ENCODE assay signal across 8 mouse cellular contexts in the genomic region with DNA sequence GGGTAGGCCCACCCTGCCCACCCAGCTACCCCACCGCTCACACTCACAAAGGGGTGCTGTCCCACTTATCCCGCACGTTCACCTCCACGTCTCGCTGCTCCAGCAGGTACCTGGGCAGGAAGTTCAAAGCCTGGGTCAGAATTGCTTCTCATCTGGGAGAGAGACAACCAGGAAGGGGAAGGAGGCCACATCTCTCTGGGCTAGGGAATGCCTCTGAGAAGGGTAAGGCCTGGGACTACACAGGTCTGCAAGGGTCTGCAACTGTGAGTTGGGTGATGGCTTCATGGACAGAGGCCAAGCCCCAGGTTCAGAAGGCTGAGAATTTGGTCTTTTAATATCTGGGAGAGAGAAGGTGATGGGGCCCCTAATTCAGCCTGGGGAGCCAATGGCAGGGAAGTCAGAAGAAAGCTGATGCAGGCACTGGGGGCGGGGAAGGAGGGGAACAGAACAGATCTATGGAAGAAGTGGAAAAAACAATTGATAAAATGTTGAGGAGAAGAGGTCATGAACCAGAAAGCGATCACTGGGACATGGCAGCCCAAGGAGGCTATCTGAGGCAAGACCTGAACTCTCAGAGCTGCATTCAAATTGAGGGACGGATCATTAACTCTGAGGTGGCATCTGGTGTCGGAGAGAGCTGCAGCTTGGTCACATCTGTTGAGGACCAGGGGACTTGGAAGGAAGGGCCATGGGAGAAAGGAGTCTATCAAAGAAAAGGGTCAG. TPM values are rescaled to one million over a fixed set of nuclear protein-coding genes. Genes with fewer than 3 reads are reported as not detected.
DNase-seq lines count a peak whose midpoint lies in the region; ATAC-seq and TF ChIP-seq lines count a peak whose summit lies in the region.

No protein-coding gene starts in this region.

- H3K9me3 ChIP-seq in heart, embryonic 13.5 days: no peaks in the 10 kb centered on the region
- H3K9me3 ChIP-seq in hindbrain, embryonic 11.5 days (ENCODE audit: control insufficient read depth, low read length): no peaks in the 10 kb centered on the region
- H3K9me3 ChIP-seq in midbrain, embryonic 13.5 days: no peaks in the 10 kb centered on the region

- WGBS in heart, embryonic 13.5 days: 52% methylated on average over 9 of the region's 9 CpGs
- 46% methylated on average over 9 of the region's 9 CpGs for WGBS in bone marrow, adult 2 months
- 57% methylated on average over 9 of the region's 9 CpGs for whole genome bisulfite sequencing in hindbrain, embryonic 11.5 days
- 57% methylated on average over 9 of the region's 9 CpGs for WGBS in midbrain, embryonic 13.5 days

- peaks cover 38% of the 10 kb centered on the region for H3K36me3 ChIP-seq in heart, embryonic 13.5 days
- H3K36me3 ChIP-seq in hindbrain, embryonic 11.5 days (ENCODE audit: control insufficient read depth, insufficient read depth, low read length): no peaks in the 10 kb centered on the region
- H3K36me3 ChIP-seq in midbrain, embryonic 13.5 days: peaks cover 67% of the 10 kb centered on the region

- H3K27ac ChIP-seq in heart, embryonic 13.5 days (replicated peaks): peak overlapping the region; percentile 84
- peak overlapping the region; percentile 96 for H3K27ac ChIP-seq in bone marrow, adult 2 months (ENCODE audit: control insufficient read depth, insufficient read depth, low read depth, low read length, poor library complexity)
- peak overlapping the region; percentile 87 for H3K27ac ChIP-seq in hindbrain, embryonic 11.5 days (ENCODE audit: low read depth, low read length)
- H3K27ac ChIP-seq in midbrain, embryonic 13.5 days: peak overlapping the region; percentile 88

- ATAC-seq in heart, embryonic 13.5 days (ENCODE audit: extremely low read depth, insufficient number of reproducible peaks, low FRiP score, low TSS enrichment): no peak
- no peak for ATAC-seq in hindbrain, embryonic 11.5 days (ENCODE audit: low FRiP score)
- ATAC-seq in midbrain, embryonic 13.5 days: no peak

- TF ChIP-seq POLR2A in bone marrow, adult 2 months (IDR thresholded peaks at IDR 0.05; ENCODE audit: borderline replicate concordance, control insufficient read depth, low read depth, low read length): no peak

- peak overlapping the region; percentile 93 for H3K9ac ChIP-seq in heart, embryonic 13.5 days
- H3K9ac ChIP-seq in hindbrain, embryonic 11.5 days (ENCODE audit: low read depth, low read length): peak overlapping the region; percentile 79
- peak overlapping the region; percentile 91 for H3K9ac ChIP-seq in midbrain, embryonic 13.5 days (replicated peaks)

- H3K4me1 ChIP-seq in heart, embryonic 13.5 days: peaks cover 28% of the 10 kb centered on the region
- peaks cover 4% of the 10 kb centered on the region for H3K4me1 ChIP-seq in bone marrow, adult 2 months (ENCODE audit: control insufficient read depth, insufficient read depth, low read length)
- H3K4me1 ChIP-seq in hindbrain, embryonic 11.5 days (replicated peaks; ENCODE audit: control insufficient read depth, insufficient read depth, low read length): peaks cover 9% of the 10 kb centered on the region
- peaks cover 33% of the 10 kb centered on the region for H3K4me1 ChIP-seq in midbrain, embryonic 13.5 days (replicated peaks)

- no peak for TF ChIP-seq CTCF in bone marrow, adult 2 months (IDR thresholded peaks at IDR 0.05; ENCODE audit: control insufficient read depth, insufficient read depth, low read length)

- H3K4me2 ChIP-seq in heart, embryonic 13.5 days: peak overlapping the region; percentile 85
- peak overlapping the region; percentile 81 for H3K4me2 ChIP-seq in hindbrain, embryonic 11.5 days (replicated peaks; ENCODE audit: low read depth, low read length)
- H3K4me2 ChIP-seq in midbrain, embryonic 13.5 days (replicated peaks): peak overlapping the region; percentile 89

- intact Hi-C loops in heart, postnatal 14 days (cut with DNase I): no loop called here

- H3K27me3 ChIP-seq in heart, embryonic 13.5 days (replicated peaks): no peaks in the 10 kb centered on the region
- no peaks in the 10 kb centered on the region for H3K27me3 ChIP-seq in hindbrain, embryonic 11.5 days (ENCODE audit: control insufficient read depth, insufficient read depth, low read length)
- no peaks in the 10 kb centered on the region for H3K27me3 ChIP-seq in midbrain, embryonic 13.5 days

- peak overlapping the region; percentile 95 for H3K4me3 ChIP-seq in heart, embryonic 13.5 days
- H3K4me3 ChIP-seq in bone marrow, adult 2 months (replicated peaks; ENCODE audit: control insufficient read depth, low read depth, low read length): peak overlapping the region; percentile 95
- H3K4me3 ChIP-seq in hindbrain, embryonic 11.5 days (ENCODE audit: low read depth, low read length): peak overlapping the region; percentile 81
- H3K4me3 ChIP-seq in midbrain, embryonic 13.5 days (replicated peaks): peak overlapping the region; percentile 80

- DNase-seq in heart, postnatal 14 days: no peak
- no peak for DNase-seq in hindbrain, embryonic 11.5 days (ENCODE audit: low spot score)
- no peak for DNase-seq in frontal cortex, postnatal 36 days (ENCODE audit: low spot score in 2 of 2)
- DNase-seq in thymus, postnatal 25 days: no peak
- DNase-seq in gastrocnemius, adult 18-20 months (ENCODE audit: low spot score): no peak

RNA-seq across cellular contexts. Expression of a gene that starts 0.8 kb away (rescaled TPM):
- 23.7 and 26.0 TPM in 2 replicates for polyA plus RNA-seq in heart, embryonic 13.5 days (2015; fragmentation: Nextera tagmentation; extraction: Ambion mirVana)
- total RNA-seq in heart, postnatal 14 days (2021): 10 to 100 TPM; 23.4 to 24.3 TPM
- 92.2 and 165 TPM in 2 replicates for polyA plus RNA-seq in bone marrow, adult 2 months (2011; ENCODE audit: insufficient read depth, insufficient read length, low replicate concordance, missing spikeins)
- 16.1 and 18.4 TPM in 2 replicates for polyA plus RNA-seq in hindbrain, embryonic 11.5 days (2014; fragmentation: Nextera tagmentation; extraction: Ambion mirVana)
- 35.9 and 36.2 TPM in 2 replicates for polyA plus RNA-seq in midbrain, embryonic 13.5 days (2015; fragmentation: Nextera tagmentation; extraction: Ambion mirVana)
- total RNA-seq in gastrocnemius, adult 18-20 months (2021): 10 to 100 TPM; 20.6 to 23.2 TPM

RNA-seq across cellular contexts. Expression of a gene that starts 33.9 kb away (rescaled TPM):
- polyA plus RNA-seq in heart, embryonic 13.5 days (2015; fragmentation: Nextera tagmentation; extraction: Ambion mirVana): 44.1 and 46.1 TPM in 2 replicates
- 10 to 100 TPM; 26.7 to 27.4 TPM for total RNA-seq in heart, postnatal 14 days (2021)
- polyA plus RNA-seq in bone marrow, adult 2 months (2011; ENCODE audit: insufficient read depth, insufficient read length, low replicate concordance, missing spikeins): 2.5 and 2.6 TPM in 2 replicates
- polyA plus RNA-seq in hindbrain, embryonic 11.5 days (2014; fragmentation: Nextera tagmentation; extraction: Ambion mirVana): 151 and 156 TPM in 2 replicates
- polyA plus RNA-seq in midbrain, embryonic 13.5 days (2015; fragmentation: Nextera tagmentation; extraction: Ambion mirVana): 478 and 520 TPM in 2 replicates
- total RNA-seq in gastrocnemius, adult 18-20 months (2021): 10 to 100 TPM; 63.1 to 63.5 TPM

RNA-seq across cellular contexts. Expression of a gene that starts 57.6 kb away (rescaled TPM):
- polyA plus RNA-seq in heart, embryonic 13.5 days (2015; fragmentation: Nextera tagmentation; extraction: Ambion mirVana): 98.1 and 98.3 TPM in 2 replicates
- total RNA-seq in heart, postnatal 14 days (2021): 10 to 100 TPM; 11.0 to 15.4 TPM
- polyA plus RNA-seq in bone marrow, adult 2 months (2011; ENCODE audit: insufficient read depth, insufficient read length, low replicate concordance, missing spikeins): 78.2 and 120 TPM in 2 replicates
- polyA plus RNA-seq in hindbrain, embryonic 11.5 days (2014; fragmentation: Nextera tagmentation; extraction: Ambion mirVana): 146 and 191 TPM in 2 replicates
- polyA plus RNA-seq in midbrain, embryonic 13.5 days (2015; fragmentation: Nextera tagmentation; extraction: Ambion mirVana): 66.2 and 71.9 TPM in 2 replicates
- total RNA-seq in gastrocnemius, adult 18-20 months (2021): 1 to 10 TPM; 6.1 to 6.4 TPM

Comparison
In these comparisons a context has a peak if more than half of its experiments do, and no peak if none do; other contexts are left out.
1. RNA of a gene that starts 33.9 kb away (polyA plus RNA-seq): 478 to 520 TPM in midbrain, embryonic 13.5 days, 151 to 156 TPM in hindbrain, embryonic 11.5 days and 44.1 to 46.1 TPM in heart, embryonic 13.5 days; 2.5 to 2.6 TPM in bone marrow, adult 2 months; every median in the first group is over 10 times any median in the second.
2. Peak in every context shown above with its lines, with median percentiles within 50 percentile points of each other: H3K27ac ChIP-seq, H3K4me2 ChIP-seq, H3K4me3 ChIP-seq and H3K9ac ChIP-seq.